Mouse (Mus musculus) megakaryocyte, embryonic 14.5 days (primary cell): ENCODE data around the gene Gm44965.

Experiments used
- FLI1 ChIP-seq: IDR thresholded peaks from 2 replicates; pipeline ENCODE4 v1.6.1; 2012; ENCODE audit warnings: low read length, inconsistent platforms, mixed read lengths
- GATA1 ChIP-seq: IDR thresholded peaks from 3 replicates; pipeline ENCODE4 v1.6.1; 2012; ENCODE audit warnings: mixed read lengths, low read length, inconsistent platforms, borderline replicate concordance

GRCm38 (mm10) chr6:48637811-48638500 is 44.2 kb downstream of the Gm44965 start:
- no peak for TF ChIP-seq GATA1
- TF ChIP-seq FLI1, result no peak
